Mouse (Mus musculus) monocyte, adult 2 months (primary cell): ENCODE data around the gene Pou2f1.
A peak's percentile ranks its signal among the peaks of the same experiment; 100 is the strongest.

Experiments used
- DNase-seq, 2 experiments: peaks; one replicate each; pipeline ENCODE4 v3.0.0; 2022; ENCODE audit warnings: low spot score in 2 of 2, low read depth in 1 of 2

The Pou2f1 gene

GRCm38 (mm10) chr1:166002520-166003155 is at the start of gene Pou2f1:
TSS of gene Pou2f1 (minus strand) at chr1:166002678.
- peak; percentile 93 to 94 for DNase-seq

GRCm38 (mm10) chr1:166049046-166049827 is 46.8 kb upstream of the Pou2f1 start:
- no peak for DNase-seq

GRCm38 (mm10) chr1:166048230-166048911 is 45.9 kb upstream of the Pou2f1 start:
- DNase-seq, result no peak

GRCm38 (mm10) chr1:166047505-166048170 is 45.2 kb upstream of the Pou2f1 start:
- no peak for DNase-seq

- DNase-seq, result no peak
These were observed 43.4 kb upstream of the Pou2f1 start for GRCm38 (mm10) chr1:166045894-166046197.

GRCm38 (mm10) chr1:166045060-166045893 is 42.8 kb upstream of the Pou2f1 start:
- no peak for DNase-seq

GRCm38 (mm10) chr1:166043451-166044149 is 41.1 kb upstream of the Pou2f1 start:
- DNase-seq, result no peak

GRCm38 (mm10) chr1:166041501-166041900 is 39.0 kb upstream of the Pou2f1 start:
- DNase-seq, result no peak

- no peak for DNase-seq
These were observed 36.4 kb upstream of the Pou2f1 start for GRCm38 (mm10) chr1:166038731-166039332.

- DNase-seq, result no peak
These were observed 32.6 kb upstream of the Pou2f1 start for GRCm38 (mm10) chr1:166035045-166035444.

GRCm38 (mm10) chr1:166031673-166032547 is 29.4 kb upstream of the Pou2f1 start:
- DNase-seq, result no peak

GRCm38 (mm10) chr1:166023981-166024380 is 21.5 kb upstream of the Pou2f1 start:
- DNase-seq, result no peak

- no peak for DNase-seq
These were observed 14.7 kb upstream of the Pou2f1 start for GRCm38 (mm10) chr1:166017203-166017602.

GRCm38 (mm10) chr1:166016306-166016705 is 13.8 kb upstream of the Pou2f1 start:
- no peak for DNase-seq

GRCm38 (mm10) chr1:166014530-166014929 is 12.1 kb upstream of the Pou2f1 start:
- no peak for DNase-seq

GRCm38 (mm10) chr1:166010106-166010505 is 7.6 kb upstream of the Pou2f1 start:
- no peak for DNase-seq

- no peak for DNase-seq
These were observed 6.3 kb upstream of the Pou2f1 start for GRCm38 (mm10) chr1:166008634-166009350.

- DNase-seq, result no peak
These were observed 4.5 kb upstream of the Pou2f1 start for GRCm38 (mm10) chr1:166007026-166007425.
